Mouse (Mus musculus) E14TG2a.4 (cell line): ENCODE data around the gene Vamp4.

Experiments used
- H3K27me3 ChIP-seq: 2 replicates; pipeline ENCODE4 v1.6.1; 2014; ENCODE audit warnings: low read length, control low read depth; ENCODE audit not compliant: insufficient read depth
- H3K36me3 ChIP-seq: 2 replicates; pipeline ENCODE4 v1.6.1; 2014; ENCODE audit warnings: low read length, control low read depth; ENCODE audit not compliant: insufficient read depth
- H3K4me1 ChIP-seq: replicated peaks from 2 replicates; pipeline ENCODE4 v1.6.1; 2014; ENCODE audit warnings: low read depth, low read length, control low read depth
- H3K4me3 ChIP-seq: replicated peaks from 2 replicates; pipeline ENCODE4 v1.5.1; 2014; ENCODE audit warnings: mild to moderate bottlenecking, low read length
- H3K9me3 ChIP-seq: 2 replicates; pipeline ENCODE4 v1.6.1; 2014; ENCODE audit warnings: low read length, control low read depth
- CTCF ChIP-seq: conservative IDR thresholded peaks from 2 replicates; pipeline ENCODE4 v1.5.1; 2014; ENCODE audit warnings: low read length
- NANOG ChIP-seq: IDR thresholded peaks from 2 replicates; pipeline ENCODE4 v1.6.1; 2014; ENCODE audit warnings: borderline replicate concordance, low read length, mixed read lengths
- POU5F1 ChIP-seq: IDR thresholded peaks from 2 replicates; pipeline ENCODE4 v1.6.1; 2014; ENCODE audit warnings: low read length, borderline replicate concordance

Gene Vamp4

GRCm38 (mm10) chr1:162599617-162600016, 29.3 kb downstream of the Vamp4 start:
- TF ChIP-seq CTCF, result no peak
- no peak for TF ChIP-seq NANOG
- TF ChIP-seq POU5F1, result no peak
- no peak overlapping the region for H3K4me3 ChIP-seq
- no peaks in the 10 kb centered on the region for H3K27me3 ChIP-seq
- H3K9me3 ChIP-seq, result no peaks in the 10 kb centered on the region
- peaks cover 4% of the 10 kb centered on the region; the same call in 1 of the 2 replicates for H3K4me1 ChIP-seq
- H3K36me3 ChIP-seq, result peaks cover 11% of the 10 kb centered on the region; the same call in 1 of the 2 replicates

- no peak overlapping the region for H3K4me3 ChIP-seq
- no peaks in the 10 kb centered on the region for H3K27me3 ChIP-seq
- H3K4me1 ChIP-seq, result peaks cover 4% of the 10 kb centered on the region; the same call in 1 of the 2 replicates
- H3K9me3 ChIP-seq, result no peaks in the 10 kb centered on the region
- TF ChIP-seq NANOG (no peak), POU5F1 (no peak), CTCF (no peak)
- peaks cover 11% of the 10 kb centered on the region; the same call in 1 of the 2 replicates for H3K36me3 ChIP-seq
Measured at GRCm38 (mm10) chr1:162601288-162601687, 31.0 kb downstream of the Vamp4 start.

- Histone ChIP-seq H3K36me3 (no peaks in the 10 kb centered on the region), H3K27me3 (peaks cover 2% of the 10 kb centered on the region; the same call in 1 of the 2 replicates), H3K4me1 (0 out of 2 replicates have a peak, but pooled peaks cover 5% of the 10 kb centered on the region), H3K4me3 (no peak overlapping the region), H3K9me3 (no peaks in the 10 kb centered on the region)
- TF ChIP-seq CTCF (no peak), POU5F1 (no peak), NANOG (no peak)
Measured at GRCm38 (mm10) chr1:162608127-162608526, 37.8 kb downstream of the Vamp4 start.

DNA sequence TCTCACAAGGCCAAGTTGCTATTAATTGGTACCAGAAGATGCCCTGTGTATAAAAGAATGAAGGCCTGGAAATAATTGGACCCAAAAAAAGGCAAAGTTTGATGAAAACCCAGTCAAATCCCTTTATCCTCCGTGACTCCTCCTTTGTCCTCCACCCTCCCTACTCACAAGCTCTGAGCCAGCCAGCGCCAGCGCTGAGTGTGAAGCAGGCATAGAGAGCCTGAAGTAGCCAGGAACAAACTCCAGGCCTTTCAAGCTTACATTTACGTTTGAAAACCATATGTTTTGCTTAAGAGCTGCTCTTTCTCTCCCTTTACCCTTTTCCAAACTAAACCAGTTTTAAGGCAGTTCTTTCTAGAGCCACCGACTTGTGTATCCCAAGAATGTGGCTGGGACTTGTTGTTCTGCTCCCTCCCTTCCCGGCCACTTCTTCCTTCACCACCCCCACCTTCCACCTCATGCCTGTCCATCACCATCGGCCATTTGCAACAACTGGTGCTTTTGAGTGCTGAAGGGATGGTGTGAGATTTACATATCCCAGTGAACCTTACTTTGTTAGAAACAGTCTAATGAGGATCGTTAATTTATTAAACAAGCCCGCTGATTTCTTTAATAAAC, 39.4 kb downstream of the Vamp4 start:
- H3K9me3 ChIP-seq, result peaks cover 11% of the 10 kb centered on the region
- TF ChIP-seq NANOG (no peak), POU5F1 (no peak), CTCF (no peak)
- H3K4me3 ChIP-seq, result no peak overlapping the region
- H3K4me1 ChIP-seq, result 0 out of 2 replicates have a peak, but pooled peaks cover 5% of the 10 kb centered on the region
- no peaks in the 10 kb centered on the region for H3K36me3 ChIP-seq
- H3K27me3 ChIP-seq, result peaks cover 2% of the 10 kb centered on the region; the same call in 1 of the 2 replicates

DNA sequence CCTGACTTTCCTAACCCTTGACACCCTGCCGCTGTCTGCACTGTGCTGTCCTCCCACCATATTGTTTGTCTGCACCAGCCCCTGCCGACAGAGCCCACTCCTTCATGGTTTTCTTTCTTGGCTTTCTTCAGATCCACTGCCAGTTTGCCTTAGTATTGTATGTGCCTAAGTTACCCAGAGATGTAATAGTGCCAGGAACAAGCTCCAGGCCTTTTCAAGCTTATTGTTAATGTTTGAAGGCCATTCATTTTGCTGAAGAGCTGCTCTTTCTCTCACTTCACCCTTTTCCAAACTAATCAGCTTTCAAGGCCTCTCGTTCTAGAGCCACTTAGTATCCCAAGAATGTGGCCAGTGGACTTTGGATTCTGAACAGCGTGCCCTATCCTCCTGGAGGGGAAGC, 40.9 kb downstream of the Vamp4 start:
- H3K9me3 ChIP-seq, result peaks cover 24% of the 10 kb centered on the region
- no peak overlapping the region for H3K4me3 ChIP-seq
- 0 out of 2 replicates have a peak, but pooled peaks cover 5% of the 10 kb centered on the region for H3K4me1 ChIP-seq
- H3K27me3 ChIP-seq, result peaks cover 2% of the 10 kb centered on the region; the same call in 1 of the 2 replicates
- TF ChIP-seq CTCF (no peak), NANOG (no peak), POU5F1 (no peak)
- no peaks in the 10 kb centered on the region for H3K36me3 ChIP-seq

- Histone ChIP-seq H3K9me3 (peaks cover 30% of the 10 kb centered on the region), H3K4me1 (no peaks in the 10 kb centered on the region), H3K27me3 (0 out of 2 replicates have a peak, but pooled peaks cover 4% of the 10 kb centered on the region), H3K4me3 (no peak overlapping the region), H3K36me3 (no peaks in the 10 kb centered on the region)
- TF ChIP-seq CTCF, result no peak
- no peak for TF ChIP-seq POU5F1
- TF ChIP-seq NANOG, result no peak
Measured at GRCm38 (mm10) chr1:162615511-162615910, 45.2 kb downstream of the Vamp4 start.

- TF ChIP-seq CTCF, result peak; percentile 79
- no peak for TF ChIP-seq NANOG
- no peak overlapping the region for H3K4me3 ChIP-seq
Measured at GRCm38 (mm10) chr1:162620487-162620886, 50.2 kb downstream of the Vamp4 start.

GRCm38 (mm10) chr1:162623895-162624294, 53.6 kb downstream of the Vamp4 start:
- Histone ChIP-seq H3K9me3 (no peaks in the 10 kb centered on the region), H3K4me3 (no peak overlapping the region), H3K27me3 (0 out of 2 replicates have a peak, but pooled peaks cover 4% of the 10 kb centered on the region), H3K4me1 (no peaks in the 10 kb centered on the region), H3K36me3 (no peaks in the 10 kb centered on the region)
- TF ChIP-seq POU5F1, result no peak
- no peak for TF ChIP-seq CTCF
- TF ChIP-seq NANOG, result no peak

More at GRCm38 (mm10) chr1:162620487-162620886, 50.2 kb downstream of the Vamp4 start:
- Histone ChIP-seq H3K9me3 (peaks cover 11% of the 10 kb centered on the region), H3K4me1 (no peaks in the 10 kb centered on the region), H3K27me3 (0 out of 2 replicates have a peak, but pooled peaks cover 4% of the 10 kb centered on the region), H3K36me3 (no peaks in the 10 kb centered on the region)
